Mouse (Mus musculus): ENCODE data around the gene Olfr1369-ps1. TPM values are rescaled to one million over a fixed set of nuclear protein-coding genes. Genes with fewer than 3 reads are reported as not detected.

Gene Olfr1369-ps1
- polyA plus RNA-seq, 1 experiment from 2014 or later = 0.04 TPM

- ATAC-seq = no peak
- Histone ChIP-seq H3K4me2 (ENCODE audit: low read length) (no peak overlapping the region), H3K9ac (ENCODE audit: low read depth, low read length) (no peak overlapping the region), H3K27me3 (replicated peaks; ENCODE audit: control insufficient read depth, insufficient read depth, low read length) (no peaks in the 10 kb centered on the region), H3K27ac (ENCODE audit: low read depth, low read length) (no peak overlapping the region), H3K4me1 (ENCODE audit: control insufficient read depth, insufficient read depth, low read depth, low read length) (peaks cover 4% of the 10 kb centered on the region), H3K9me3 (ENCODE audit: control insufficient read depth, low read length) (no peaks in the 10 kb centered on the region), H3K4me3 (ENCODE audit: low read length) (no peak overlapping the region), H3K36me3 (ENCODE audit: control insufficient read depth, insufficient read depth, low read length) (no peaks in the 10 kb centered on the region)
- WGBS = 86% methylated on average over 5 of the region's 5 CpGs
Observed at GRCm38 (mm10) chr13:21155888-21156287, 44.6 kb downstream of the Olfr1369-ps1 start.

- no peak for ATAC-seq
- WGBS = 7% methylated on average over 9 of the region's 9 CpGs
- no peaks in the 10 kb centered on the region for H3K27me3 ChIP-seq (replicated peaks; ENCODE audit: control insufficient read depth, insufficient read depth, low read length)
- peak overlapping the region; percentile 96 for H3K4me2 ChIP-seq (ENCODE audit: low read length)
- H3K9ac ChIP-seq (ENCODE audit: low read depth, low read length) = no peak overlapping the region
- H3K4me1 ChIP-seq (ENCODE audit: control insufficient read depth, insufficient read depth, low read depth, low read length) = peaks cover 4% of the 10 kb centered on the region
- H3K36me3 ChIP-seq (ENCODE audit: control insufficient read depth, insufficient read depth, low read length) = no peaks in the 10 kb centered on the region
- H3K27ac ChIP-seq (ENCODE audit: low read depth, low read length) = no peak overlapping the region
- no peaks in the 10 kb centered on the region for H3K9me3 ChIP-seq (ENCODE audit: control insufficient read depth, low read length)
- H3K4me3 ChIP-seq (ENCODE audit: low read length) = peak overlapping the region; percentile 17
Observed at GRCm38 (mm10) chr13:21158071-21158470, 46.8 kb downstream of the Olfr1369-ps1 start.

- Histone ChIP-seq H3K4me3 (ENCODE audit: low read length) (peak overlapping the region; percentile 55), H3K36me3 (ENCODE audit: control insufficient read depth, insufficient read depth, low read length) (no peaks in the 10 kb centered on the region), H3K9me3 (ENCODE audit: control insufficient read depth, low read length) (no peaks in the 10 kb centered on the region), H3K27me3 (replicated peaks; ENCODE audit: control insufficient read depth, insufficient read depth, low read length) (no peaks in the 10 kb centered on the region), H3K4me2 (ENCODE audit: low read length) (peak overlapping the region; percentile 96), H3K27ac (ENCODE audit: low read depth, low read length) (no peak overlapping the region), H3K9ac (ENCODE audit: low read depth, low read length) (peak overlapping the region; percentile 67), H3K4me1 (ENCODE audit: control insufficient read depth, insufficient read depth, low read depth, low read length) (peaks cover 4% of the 10 kb centered on the region)
- under 1% methylated on average over 19 of the region's 19 CpGs for WGBS
- peak; percentile 69 for ATAC-seq
Observed at GRCm38 (mm10) chr13:21158785-21159474, 47.6 kb downstream of the Olfr1369-ps1 start.

GRCm38 (mm10) chr13:21159475-21159819, 48.2 kb downstream of the Olfr1369-ps1 start:
- peak overlapping the region; percentile 96 for H3K4me2 ChIP-seq (ENCODE audit: low read length)
- no peak overlapping the region for H3K27ac ChIP-seq (ENCODE audit: low read depth, low read length)
- no peaks in the 10 kb centered on the region for H3K27me3 ChIP-seq (replicated peaks; ENCODE audit: control insufficient read depth, insufficient read depth, low read length)
- no peaks in the 10 kb centered on the region for H3K9me3 ChIP-seq (ENCODE audit: control insufficient read depth, low read length)
- H3K4me3 ChIP-seq (ENCODE audit: low read length) = peak overlapping the region; percentile 55
- H3K4me1 ChIP-seq (ENCODE audit: control insufficient read depth, insufficient read depth, low read depth, low read length) = peaks cover 4% of the 10 kb centered on the region
- peak; percentile 9; the same call in 1 of the 2 replicates for ATAC-seq
- under 1% methylated on average over 15 of the region's 15 CpGs for WGBS
- H3K9ac ChIP-seq (ENCODE audit: low read depth, low read length) = peak overlapping the region; percentile 67
- no peaks in the 10 kb centered on the region for H3K36me3 ChIP-seq (ENCODE audit: control insufficient read depth, insufficient read depth, low read length)

- Histone ChIP-seq H3K4me1 (ENCODE audit: control insufficient read depth, insufficient read depth, low read depth, low read length) (peaks cover 4% of the 10 kb centered on the region), H3K36me3 (ENCODE audit: control insufficient read depth, insufficient read depth, low read length) (no peaks in the 10 kb centered on the region), H3K9ac (ENCODE audit: low read depth, low read length) (peak overlapping the region; percentile 67), H3K4me3 (ENCODE audit: low read length) (peak overlapping the region; percentile 55), H3K27me3 (replicated peaks; ENCODE audit: control insufficient read depth, insufficient read depth, low read length) (no peaks in the 10 kb centered on the region), H3K27ac (ENCODE audit: low read depth, low read length) (no peak overlapping the region), H3K9me3 (ENCODE audit: control insufficient read depth, low read length) (no peaks in the 10 kb centered on the region), H3K4me2 (ENCODE audit: low read length) (peak overlapping the region; percentile 96)
- ATAC-seq = peak; percentile 40
- WGBS = under 1% methylated on average over 16 of the region's 16 CpGs
Observed at GRCm38 (mm10) chr13:21160041-21160511, 48.8 kb downstream of the Olfr1369-ps1 start.

- peak overlapping the region; percentile 55 for H3K4me3 ChIP-seq (ENCODE audit: low read length)
- peaks cover 4% of the 10 kb centered on the region for H3K4me1 ChIP-seq (ENCODE audit: control insufficient read depth, insufficient read depth, low read depth, low read length)
- peak overlapping the region; percentile 96 for H3K4me2 ChIP-seq (ENCODE audit: low read length)
- no peaks in the 10 kb centered on the region for H3K27me3 ChIP-seq (replicated peaks; ENCODE audit: control insufficient read depth, insufficient read depth, low read length)
- peak; percentile 89 for ATAC-seq
- peak overlapping the region; percentile 33; the same call in 1 of the 2 replicates for H3K27ac ChIP-seq (ENCODE audit: low read depth, low read length)
- H3K9ac ChIP-seq (ENCODE audit: low read depth, low read length) = peak overlapping the region; percentile 50; the same call in 1 of the 2 replicates
- WGBS = under 1% methylated on average over 32 of the region's 32 CpGs
- H3K36me3 ChIP-seq (ENCODE audit: control insufficient read depth, insufficient read depth, low read length) = no peaks in the 10 kb centered on the region
- no peaks in the 10 kb centered on the region for H3K9me3 ChIP-seq (ENCODE audit: control insufficient read depth, low read length)
Observed at GRCm38 (mm10) chr13:21160657-21161590, 49.6 kb downstream of the Olfr1369-ps1 start.

GRCm38 (mm10) chr13:21161591-21161990, 50.3 kb downstream of the Olfr1369-ps1 start:
- no peak overlapping the region for H3K9ac ChIP-seq (ENCODE audit: low read depth, low read length)
- 41% methylated on average over 2 of the region's 2 CpGs for WGBS
- H3K4me2 ChIP-seq (ENCODE audit: low read length) = peak overlapping the region; percentile 96
- no peaks in the 10 kb centered on the region for H3K27me3 ChIP-seq (replicated peaks; ENCODE audit: control insufficient read depth, insufficient read depth, low read length)
- no peak overlapping the region for H3K27ac ChIP-seq (ENCODE audit: low read depth, low read length)
- H3K9me3 ChIP-seq (ENCODE audit: control insufficient read depth, low read length) = no peaks in the 10 kb centered on the region
- ATAC-seq = peak; percentile 56
- H3K4me1 ChIP-seq (ENCODE audit: control insufficient read depth, insufficient read depth, low read depth, low read length) = peaks cover 8% of the 10 kb centered on the region
- no peaks in the 10 kb centered on the region for H3K36me3 ChIP-seq (ENCODE audit: control insufficient read depth, insufficient read depth, low read length)
- peak overlapping the region; percentile 55 for H3K4me3 ChIP-seq (ENCODE audit: low read length)

GRCm38 (mm10) chr13:21162591-21162990, 51.3 kb downstream of the Olfr1369-ps1 start:
- H3K9ac ChIP-seq (ENCODE audit: low read depth, low read length) = no peak overlapping the region
- H3K27ac ChIP-seq (ENCODE audit: low read depth, low read length) = no peak overlapping the region
- H3K36me3 ChIP-seq (ENCODE audit: control insufficient read depth, insufficient read depth, low read length) = no peaks in the 10 kb centered on the region
- no peaks in the 10 kb centered on the region for H3K27me3 ChIP-seq (replicated peaks; ENCODE audit: control insufficient read depth, insufficient read depth, low read length)
- whole genome bisulfite sequencing = 50% methylated on average over 5 of the region's 5 CpGs
- H3K4me1 ChIP-seq (ENCODE audit: control insufficient read depth, insufficient read depth, low read depth, low read length) = peaks cover 8% of the 10 kb centered on the region
- H3K9me3 ChIP-seq (ENCODE audit: control insufficient read depth, low read length) = no peaks in the 10 kb centered on the region
- no peak for ATAC-seq
- no peak overlapping the region for H3K4me3 ChIP-seq (ENCODE audit: low read length)
- no peak overlapping the region for H3K4me2 ChIP-seq (ENCODE audit: low read length)
